Mouse (Mus musculus) liver, embryonic 12.5 days (tissue): ENCODE measurements at regions not wholly inside any gene's neighbourhood (a gene's known extent, or its start where the extent isn't known, plus 50 kb on each side); places are given as distances from the start of the nearest gene placed in this dataset.

Source experiments
- ATAC-seq: fragments of 200-750 bp; cut with Nextera tagmentation; 2 replicates; pipeline ENCODE4 v1.8.0; 2017; ENCODE audit warnings: moderate number of reproducible peaks, mild to moderate bottlenecking, moderate library complexity
- H3K27ac ChIP-seq: fragments of 300-500 bp; sonication (generic); 2 replicates; pipeline ENCODE4 v1.5.1; 2016; ENCODE audit warnings: mild to moderate bottlenecking
- H3K27me3 ChIP-seq: fragments of 300-500 bp; sonication (generic); replicated peaks from 2 replicates; pipeline ENCODE4 v1.6.1; 2016; ENCODE audit warnings: mild to moderate bottlenecking, moderate library complexity
- H3K36me3 ChIP-seq: fragments of 300-500 bp; sonication (generic); 2 replicates; pipeline ENCODE4 v1.6.1; 2016; ENCODE audit warnings: mild to moderate bottlenecking, moderate library complexity
- H3K4me1 ChIP-seq: fragments of 300-500 bp; sonication (generic); 2 replicates; pipeline ENCODE4 v1.6.1; 2016
- H3K4me2 ChIP-seq: fragments of 300-500 bp; sonication (generic); 2 replicates; pipeline ENCODE4 v1.6.1; 2016; ENCODE audit warnings: mild to moderate bottlenecking, moderate library complexity
- H3K4me3 ChIP-seq: fragments of 300-500 bp; sonication (generic); 2 replicates; pipeline ENCODE4 v1.5.1; 2016; ENCODE audit warnings: mild to moderate bottlenecking, moderate library complexity
- H3K9ac ChIP-seq: fragments of 300-500 bp; sonication (generic); 2 replicates; pipeline ENCODE4 v1.6.1; 2016; ENCODE audit warnings: mild to moderate bottlenecking, moderate library complexity
- H3K9me3 ChIP-seq: fragments of 300-500 bp; sonication (generic); replicated peaks from 2 replicates; pipeline ENCODE4 v1.6.1; 2016; ENCODE audit warnings: mild to moderate bottlenecking, moderate library complexity
- WGBS: fragments of 180-500 bp; shearing (Covaris S2); methylation state at CpG from one replicate; pipeline ENCODE4 v1.1.7; 2016; ENCODE audit not compliant: insufficient replicate concordance; 5-methylcytosine and 5-hydroxymethylcytosine counted together

DNA sequence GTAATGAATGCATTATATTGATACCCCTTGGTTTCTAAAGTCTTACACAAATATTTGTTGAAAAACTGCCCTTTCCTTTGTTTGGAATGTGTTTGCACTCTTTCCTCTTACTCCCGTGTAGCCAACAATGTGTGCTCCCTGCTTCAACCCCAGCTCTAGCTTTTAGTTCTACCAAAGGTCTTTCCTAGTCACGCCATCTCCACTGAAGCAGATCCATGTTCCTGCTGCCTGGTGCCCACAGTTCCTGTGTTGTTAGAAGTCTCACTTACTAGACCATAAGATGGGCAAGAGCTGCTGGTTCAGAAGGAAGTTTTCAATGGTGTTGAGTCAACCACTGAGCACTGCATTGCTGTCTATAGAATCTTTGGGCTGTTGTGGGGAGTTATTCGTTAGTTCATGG is 137.0 kb downstream of the Klf5 start:
- H3K27me3 ChIP-seq: no peaks in the 10 kb centered on the region
- WGBS: 61% methylated on average over 3 of the region's 3 CpGs
- H3K27ac ChIP-seq: no peak overlapping the region
- H3K36me3 ChIP-seq: no peaks in the 10 kb centered on the region
- no peak for ATAC-seq
- H3K4me1 ChIP-seq: no peaks in the 10 kb centered on the region
- H3K4me2 ChIP-seq: no peak overlapping the region
- H3K9ac ChIP-seq: no peak overlapping the region
- H3K4me3 ChIP-seq: no peak overlapping the region
- no peaks in the 10 kb centered on the region for H3K9me3 ChIP-seq

DNA sequence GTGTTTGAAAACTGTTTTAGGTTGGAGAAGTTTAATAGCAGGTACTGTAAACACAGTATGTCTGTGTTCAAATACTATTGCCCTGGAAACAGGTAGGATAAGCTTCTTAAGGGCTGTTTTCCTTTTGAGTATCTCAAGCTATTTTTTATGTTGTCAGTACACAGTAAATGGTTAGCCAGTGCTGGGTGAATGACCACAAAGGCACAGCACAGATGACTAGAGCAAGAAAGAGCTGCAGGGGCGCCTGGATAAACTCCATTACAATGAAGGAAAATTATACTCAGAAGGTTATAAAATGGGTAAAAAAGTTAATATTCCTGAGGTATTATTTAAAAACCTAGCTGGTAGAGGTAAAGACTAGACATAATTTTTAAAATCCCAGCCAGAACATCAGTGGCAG is 137.6 kb downstream of the Klf5 start:
- 43% methylated on average over 1 of the region's 1 CpGs for WGBS
- Histone ChIP-seq H3K9me3 (no peaks in the 10 kb centered on the region), H3K4me1 (no peaks in the 10 kb centered on the region), H3K27me3 (no peaks in the 10 kb centered on the region), H3K36me3 (no peaks in the 10 kb centered on the region), H3K27ac (no peak overlapping the region), H3K4me3 (no peak overlapping the region), H3K4me2 (no peak overlapping the region), H3K9ac (no peak overlapping the region)
- ATAC-seq: no peak

DNA sequence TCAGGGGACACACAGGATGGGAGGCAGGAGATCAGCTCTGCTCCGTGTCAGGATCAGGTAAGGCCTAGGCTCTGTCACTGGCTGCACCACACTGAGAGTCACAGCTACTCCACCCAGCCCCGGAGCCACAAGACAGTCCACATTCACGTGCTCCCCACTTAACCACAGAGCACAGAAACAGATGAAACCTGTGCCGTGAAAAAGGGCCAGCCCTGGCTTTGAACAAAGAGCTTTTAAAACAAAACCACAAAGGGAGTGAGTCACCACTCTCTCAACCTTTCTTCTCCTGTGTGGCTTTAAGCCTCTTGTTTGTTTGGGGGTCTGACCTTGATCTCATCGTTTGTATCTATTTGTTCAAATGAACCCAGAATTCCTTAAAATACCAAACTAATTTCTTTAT is 150.6 kb downstream of the Klf5 start:
- Histone ChIP-seq H3K4me1 (no peaks in the 10 kb centered on the region), H3K27me3 (no peaks in the 10 kb centered on the region), H3K4me2 (no peak overlapping the region), H3K9ac (no peak overlapping the region), H3K9me3 (no peaks in the 10 kb centered on the region), H3K36me3 (no peaks in the 10 kb centered on the region), H3K4me3 (no peak overlapping the region), H3K27ac (no peak overlapping the region)
- no peak for ATAC-seq
- 29% methylated on average over 5 of the region's 5 CpGs for WGBS

DNA sequence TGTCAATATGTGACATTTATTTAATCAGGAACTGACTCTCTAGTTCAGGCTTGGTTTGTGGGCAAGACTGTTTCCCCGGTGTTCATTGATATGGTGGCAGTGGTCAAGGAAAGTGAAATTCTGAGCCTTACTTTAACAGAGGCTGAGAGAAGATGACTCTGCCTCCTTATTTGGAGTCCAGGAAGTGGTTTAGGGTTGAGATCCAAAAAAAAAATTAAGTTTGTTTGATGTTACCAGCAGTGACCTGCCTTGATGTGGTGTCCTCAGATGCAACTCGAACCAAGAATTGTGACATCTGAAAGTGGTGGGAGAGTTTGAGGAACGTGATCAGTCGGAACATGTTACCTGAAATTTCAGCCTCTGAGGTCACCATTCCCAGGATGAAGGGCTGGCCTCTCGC is 151.4 kb downstream of the Klf5 start:
- Histone ChIP-seq H3K27ac (no peak overlapping the region), H3K4me3 (no peak overlapping the region), H3K36me3 (no peaks in the 10 kb centered on the region), H3K9me3 (no peaks in the 10 kb centered on the region), H3K9ac (no peak overlapping the region), H3K27me3 (no peaks in the 10 kb centered on the region), H3K4me1 (no peaks in the 10 kb centered on the region), H3K4me2 (no peak overlapping the region)
- no peak for ATAC-seq
- WGBS: 54% methylated on average over 5 of the region's 5 CpGs

DNA sequence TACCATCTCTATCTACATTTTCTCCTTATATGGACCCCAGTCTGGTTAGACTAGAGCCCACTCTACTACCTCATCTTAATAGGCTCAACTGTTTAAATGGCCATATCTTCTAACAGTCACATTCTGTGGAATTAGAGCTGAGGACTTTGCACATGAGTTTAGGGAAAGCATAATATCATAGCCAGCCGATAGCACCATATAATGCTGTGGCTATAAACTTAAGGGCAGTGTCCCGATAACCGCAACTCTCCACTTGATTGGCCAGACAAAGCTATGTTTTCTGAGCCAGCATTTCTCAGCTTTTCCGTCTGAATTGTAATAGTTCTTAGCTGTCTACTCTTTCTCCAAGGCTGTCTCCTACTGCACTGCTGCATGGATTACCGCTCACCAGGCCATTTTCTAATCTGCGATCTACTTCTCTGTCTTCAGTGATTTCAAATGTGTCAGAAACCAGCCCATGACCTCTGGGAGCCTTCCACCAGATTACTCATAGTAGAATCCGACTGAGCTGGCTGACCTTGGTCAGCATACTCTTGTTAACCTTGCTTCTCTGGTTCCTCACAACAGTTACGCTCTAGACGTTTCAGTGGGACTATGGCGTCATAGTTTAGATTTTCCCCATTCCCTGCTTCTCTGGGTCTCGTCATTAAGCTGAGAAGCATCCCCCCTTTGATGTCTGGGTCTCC is 152.8 kb downstream of the Klf5 start:
- no peaks in the 10 kb centered on the region for H3K4me1 ChIP-seq
- WGBS: 73% methylated on average over 11 of the region's 11 CpGs
- H3K4me2 ChIP-seq: no peak overlapping the region
- H3K9ac ChIP-seq: no peak overlapping the region
- H3K27me3 ChIP-seq: no peaks in the 10 kb centered on the region
- H3K36me3 ChIP-seq: no peaks in the 10 kb centered on the region
- no peak overlapping the region for H3K27ac ChIP-seq
- H3K9me3 ChIP-seq: no peaks in the 10 kb centered on the region
- no peak overlapping the region for H3K4me3 ChIP-seq
- ATAC-seq: no peak

DNA sequence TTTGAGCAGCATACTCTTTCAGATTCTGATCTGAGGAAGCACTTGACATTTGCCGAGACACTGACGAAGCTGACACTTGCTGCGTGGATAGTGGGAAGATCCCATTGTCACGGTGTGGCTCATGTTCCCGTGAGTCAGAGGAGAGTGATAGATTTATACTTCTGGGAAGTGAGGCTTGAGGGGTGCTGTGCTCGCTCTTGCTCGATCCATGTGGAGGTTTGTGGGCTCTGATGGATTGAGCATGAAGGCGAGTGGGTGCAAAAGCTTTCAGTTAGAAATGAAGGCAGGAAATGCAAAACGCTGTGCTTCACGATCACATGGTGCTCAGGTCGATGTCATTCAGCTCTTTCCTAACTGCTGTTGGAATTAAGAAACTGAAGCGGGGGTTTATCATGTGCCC is 155.4 kb downstream of the Klf5 start:
- H3K4me3 ChIP-seq: no peak overlapping the region
- H3K27ac ChIP-seq: no peak overlapping the region
- WGBS: 71% methylated on average over 12 of the region's 12 CpGs
- H3K4me1 ChIP-seq: no peaks in the 10 kb centered on the region
- no peak for ATAC-seq
- no peaks in the 10 kb centered on the region for H3K9me3 ChIP-seq
- H3K36me3 ChIP-seq: no peaks in the 10 kb centered on the region
- H3K4me2 ChIP-seq: no peak overlapping the region
- no peak overlapping the region for H3K9ac ChIP-seq
- H3K27me3 ChIP-seq: no peaks in the 10 kb centered on the region

DNA sequence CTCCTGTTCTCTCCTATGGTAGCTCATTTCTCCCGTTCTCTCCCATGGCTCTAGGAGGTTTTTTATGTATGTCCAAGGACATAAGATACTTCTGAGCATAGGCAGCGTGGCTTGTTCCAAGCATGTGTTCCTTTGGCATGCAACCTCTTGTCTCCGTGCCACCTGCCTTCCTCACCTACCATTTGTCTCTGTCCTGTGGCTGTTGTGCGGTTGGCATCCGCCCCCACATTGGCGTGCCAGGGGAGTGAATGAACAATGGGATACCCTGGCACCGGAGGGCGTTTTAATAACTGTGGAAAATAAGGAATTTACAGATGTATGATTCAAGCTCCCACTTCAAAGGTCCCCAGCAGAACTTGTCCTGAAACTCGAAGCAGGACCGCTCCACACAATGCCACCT is 158.1 kb downstream of the Klf5 start:
- H3K4me3 ChIP-seq: no peak overlapping the region

DNA sequence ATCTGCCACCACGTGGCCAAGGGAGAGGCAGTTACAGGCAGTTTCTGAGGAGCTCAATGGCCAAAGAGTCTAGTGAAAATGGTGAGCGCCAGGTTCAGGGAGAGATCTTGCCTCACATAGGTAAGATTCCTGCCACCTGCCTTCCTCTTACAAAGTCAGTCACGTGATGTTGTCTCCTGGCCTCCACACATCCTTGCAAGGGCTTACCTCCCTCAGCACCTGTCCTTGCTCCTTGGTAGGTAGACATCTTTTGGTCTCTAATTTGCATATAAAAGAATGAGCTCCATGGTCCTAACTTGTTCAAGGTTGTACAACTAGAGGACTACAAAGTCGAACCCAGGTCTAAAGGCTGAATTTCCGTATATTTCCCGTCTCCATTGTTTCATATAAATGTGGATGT is 159.1 kb downstream of the Klf5 start:
- 62% methylated on average over 6 of the region's 6 CpGs for WGBS
- Histone ChIP-seq H3K9ac (no peak overlapping the region), H3K27ac (no peak overlapping the region), H3K4me3 (no peak overlapping the region), H3K4me1 (no peaks in the 10 kb centered on the region), H3K27me3 (no peaks in the 10 kb centered on the region), H3K4me2 (no peak overlapping the region), H3K36me3 (no peaks in the 10 kb centered on the region), H3K9me3 (no peaks in the 10 kb centered on the region)
- ATAC-seq: no peak

More for the DNA sequence above, 158.1 kb downstream of the Klf5 start:
- Histone ChIP-seq H3K27me3 (no peaks in the 10 kb centered on the region), H3K4me1 (no peaks in the 10 kb centered on the region), H3K27ac (no peak overlapping the region), H3K4me2 (no peak overlapping the region), H3K9me3 (no peaks in the 10 kb centered on the region), H3K9ac (no peak overlapping the region), H3K36me3 (no peaks in the 10 kb centered on the region)
- no peak for ATAC-seq
- WGBS: 80% methylated on average over 10 of the region's 10 CpGs

DNA sequence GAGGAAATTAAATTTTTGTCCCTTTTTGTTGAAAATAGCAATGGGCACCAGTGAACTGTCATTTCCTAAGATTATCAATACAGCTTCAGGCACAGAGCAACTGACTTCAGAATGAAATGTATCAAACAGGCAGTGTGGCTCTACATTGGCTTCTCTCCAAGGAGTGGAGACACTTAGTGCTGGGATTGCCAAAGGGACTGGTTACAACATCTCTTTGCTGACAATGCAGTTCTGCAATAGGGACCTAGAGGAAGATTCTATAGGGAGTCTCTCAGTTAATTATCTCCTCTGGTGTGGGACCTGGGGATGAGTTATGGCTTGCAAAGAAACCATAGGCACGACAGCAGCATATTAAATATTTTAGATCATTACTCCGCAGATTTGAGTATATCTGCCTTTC is 173.6 kb downstream of the Klf5 start:
- H3K36me3 ChIP-seq: no peaks in the 10 kb centered on the region
- 80% methylated on average over 2 of the region's 2 CpGs for WGBS
- ATAC-seq: no peak
- H3K9ac ChIP-seq: no peak overlapping the region
- no peaks in the 10 kb centered on the region for H3K4me1 ChIP-seq
- no peak overlapping the region for H3K27ac ChIP-seq
- no peaks in the 10 kb centered on the region for H3K27me3 ChIP-seq
- no peak overlapping the region for H3K4me2 ChIP-seq
- no peaks in the 10 kb centered on the region for H3K9me3 ChIP-seq
- no peak overlapping the region for H3K4me3 ChIP-seq

DNA sequence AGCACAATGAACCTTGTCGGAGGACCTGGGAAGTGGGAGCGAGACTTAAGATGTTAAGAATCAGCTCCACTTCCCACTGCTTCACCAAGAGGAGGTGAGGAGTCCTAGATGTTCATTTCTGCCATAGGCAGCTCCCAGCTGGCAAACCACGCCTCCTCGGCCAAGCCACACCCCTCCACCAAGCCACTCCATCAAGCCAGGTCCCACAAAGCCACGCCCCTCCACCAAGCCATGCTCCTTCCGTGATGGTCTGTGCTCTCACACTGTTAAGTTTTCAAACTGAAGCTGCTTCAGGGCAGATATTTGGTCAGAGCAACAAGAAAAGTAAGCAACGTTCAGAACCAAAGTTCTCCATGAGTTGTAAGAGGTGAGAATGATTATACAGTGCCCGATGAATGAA is 176.8 kb downstream of the Klf5 start:
- no peak overlapping the region for H3K27ac ChIP-seq
- no peak overlapping the region for H3K9ac ChIP-seq
- 52% methylated on average over 8 of the region's 8 CpGs for WGBS
- H3K4me2 ChIP-seq: no peak overlapping the region
- ATAC-seq: no peak
- H3K4me3 ChIP-seq: no peak overlapping the region
- H3K9me3 ChIP-seq: no peaks in the 10 kb centered on the region
- H3K4me1 ChIP-seq: no peaks in the 10 kb centered on the region
- H3K36me3 ChIP-seq: no peaks in the 10 kb centered on the region
- no peaks in the 10 kb centered on the region for H3K27me3 ChIP-seq

DNA sequence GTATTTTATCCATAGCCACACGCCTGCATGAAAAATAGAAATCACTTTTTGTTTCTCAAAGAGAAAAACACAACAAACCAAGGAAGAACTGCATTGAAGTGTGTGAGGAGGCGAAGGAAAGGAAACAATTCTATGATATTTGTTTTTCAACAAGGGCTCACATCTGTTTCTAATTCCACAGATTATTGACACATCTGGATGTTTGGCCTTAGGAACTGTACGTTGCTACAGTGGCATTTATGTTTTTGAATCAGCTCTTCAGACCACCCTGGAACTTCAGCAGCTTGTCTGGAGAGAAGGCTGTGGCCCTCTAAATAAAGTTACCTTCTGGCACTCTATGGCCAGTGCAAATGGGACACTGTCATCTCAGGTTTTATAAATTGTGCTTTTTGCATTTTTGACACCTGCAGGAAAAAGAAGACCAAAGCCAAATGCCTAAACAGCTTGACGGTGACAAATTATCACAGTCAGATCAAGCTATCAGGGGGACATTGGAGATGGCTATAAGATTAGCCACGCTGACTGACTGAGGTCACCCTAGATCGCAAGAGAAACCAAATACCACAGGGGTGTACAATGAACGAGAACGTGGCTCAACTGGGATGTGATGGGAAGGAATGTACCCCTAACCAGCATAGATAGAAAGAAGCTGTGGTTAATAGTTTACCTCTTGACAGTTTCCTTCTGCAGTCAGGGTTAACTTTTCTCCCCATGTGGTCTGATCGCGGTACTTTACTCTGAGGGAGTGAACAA is 182.0 kb downstream of the Klf5 start:
- Histone ChIP-seq H3K9ac (no peak overlapping the region), H3K27me3 (no peaks in the 10 kb centered on the region), H3K4me3 (no peak overlapping the region), H3K9me3 (no peaks in the 10 kb centered on the region), H3K27ac (no peak overlapping the region), H3K4me2 (no peak overlapping the region), H3K36me3 (no peaks in the 10 kb centered on the region), H3K4me1 (no peaks in the 10 kb centered on the region)
- no peak for ATAC-seq
- 57% methylated on average over 10 of the region's 10 CpGs for WGBS

DNA sequence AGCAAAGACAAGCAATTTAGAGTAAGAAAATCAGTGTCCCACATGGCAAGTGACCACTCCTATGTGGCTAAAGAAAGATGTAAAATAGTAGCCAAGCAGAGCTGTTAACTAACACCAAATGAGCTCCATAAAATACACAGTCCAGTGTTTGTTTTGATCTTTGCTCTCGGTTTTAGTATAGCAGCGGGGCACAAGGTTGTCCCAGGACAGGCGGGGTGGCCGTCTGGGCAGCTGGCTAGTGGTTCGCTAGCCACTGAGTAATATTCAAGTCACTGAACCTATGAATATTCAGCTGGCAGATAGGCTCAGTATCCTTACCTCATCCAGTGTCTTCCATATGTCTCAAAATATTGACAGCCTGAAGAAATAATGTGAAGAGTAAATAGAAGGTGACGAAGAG is 189.5 kb downstream of the Klf5 start:
- no peak for ATAC-seq
- Histone ChIP-seq H3K9me3 (no peaks in the 10 kb centered on the region), H3K27ac (no peak overlapping the region), H3K27me3 (no peaks in the 10 kb centered on the region), H3K9ac (no peak overlapping the region), H3K36me3 (no peaks in the 10 kb centered on the region), H3K4me1 (no peaks in the 10 kb centered on the region), H3K4me2 (no peak overlapping the region), H3K4me3 (no peak overlapping the region)
- WGBS: 66% methylated on average over 6 of the region's 6 CpGs

DNA sequence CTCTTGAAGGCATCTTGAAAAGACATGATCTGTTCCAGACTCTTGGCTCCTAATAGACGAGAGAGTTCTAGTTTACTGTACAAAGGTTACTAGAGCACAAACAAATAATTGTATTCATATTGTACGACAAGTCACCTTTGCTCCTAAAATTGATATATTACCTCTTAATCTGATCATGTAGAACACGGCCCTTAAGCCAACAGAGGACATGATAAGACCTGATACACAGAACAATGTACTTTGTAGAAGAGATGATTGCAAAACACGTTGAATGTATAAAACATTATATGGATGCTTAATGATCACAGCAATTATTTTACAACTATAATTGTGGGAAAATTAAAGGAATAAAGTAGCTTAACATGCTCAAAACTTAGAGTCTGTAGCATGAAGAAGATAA is 194.7 kb downstream of the Klf5 start:
- WGBS: 66% methylated on average over 4 of the region's 4 CpGs
- no peaks in the 10 kb centered on the region for H3K36me3 ChIP-seq
- H3K27me3 ChIP-seq: no peaks in the 10 kb centered on the region
- H3K27ac ChIP-seq: no peak overlapping the region
- H3K9me3 ChIP-seq: no peaks in the 10 kb centered on the region
- no peak overlapping the region for H3K9ac ChIP-seq
- no peak for ATAC-seq
- no peak overlapping the region for H3K4me2 ChIP-seq
- H3K4me1 ChIP-seq: no peaks in the 10 kb centered on the region
- no peak overlapping the region for H3K4me3 ChIP-seq
